Mouse (Mus musculus) lung, postnatal 10 days (tissue): ENCODE data around the gene Nr6a1.
A peak's percentile ranks its signal among the peaks of the same experiment; 100 is the strongest.

Experiments used
- DNase-seq: peaks from one replicate; pipeline ENCODE4 v3.0.0; 2021

Nr6a1 gene

DNA sequence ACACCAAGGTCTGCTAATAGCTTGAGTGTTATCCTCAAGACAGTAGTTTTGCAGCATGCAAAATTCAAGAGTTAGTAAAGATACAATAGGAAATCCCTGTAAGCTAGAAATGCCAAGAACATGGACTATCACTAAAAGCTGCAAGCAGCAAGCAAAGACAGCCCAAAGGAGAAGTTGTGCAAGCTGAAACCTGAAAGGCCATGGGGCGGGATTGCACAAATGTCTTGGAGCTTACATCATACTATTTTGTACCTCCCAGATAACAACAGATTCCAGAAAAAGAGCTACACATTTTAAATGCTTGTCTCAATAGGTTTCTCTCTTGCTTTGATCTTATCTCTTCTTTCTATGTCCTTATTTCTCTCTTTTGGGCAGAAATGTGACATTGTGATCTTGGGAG is 60.8 kb downstream of the Nr6a1 start:
- no peak for DNase-seq

DNA sequence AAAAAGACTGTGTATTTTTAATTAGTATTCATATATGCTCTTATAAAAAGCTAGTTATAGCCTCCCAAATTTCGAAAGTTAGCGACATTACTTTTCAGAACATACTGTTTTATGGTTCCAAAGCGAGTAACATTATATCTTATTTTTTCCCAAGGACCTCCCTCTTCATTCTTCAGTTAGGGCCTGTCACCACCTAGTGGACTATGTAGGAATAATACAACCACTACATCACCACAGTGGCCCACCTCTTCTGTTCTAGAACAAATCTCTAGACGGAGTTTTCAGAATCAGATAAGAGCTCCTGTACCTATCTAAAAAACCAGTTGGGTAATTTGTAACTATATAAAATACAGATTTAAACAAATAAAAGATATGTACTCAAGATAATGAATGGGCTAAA is 63.5 kb downstream of the Nr6a1 start:
- peak; percentile 57 for DNase-seq

DNA sequence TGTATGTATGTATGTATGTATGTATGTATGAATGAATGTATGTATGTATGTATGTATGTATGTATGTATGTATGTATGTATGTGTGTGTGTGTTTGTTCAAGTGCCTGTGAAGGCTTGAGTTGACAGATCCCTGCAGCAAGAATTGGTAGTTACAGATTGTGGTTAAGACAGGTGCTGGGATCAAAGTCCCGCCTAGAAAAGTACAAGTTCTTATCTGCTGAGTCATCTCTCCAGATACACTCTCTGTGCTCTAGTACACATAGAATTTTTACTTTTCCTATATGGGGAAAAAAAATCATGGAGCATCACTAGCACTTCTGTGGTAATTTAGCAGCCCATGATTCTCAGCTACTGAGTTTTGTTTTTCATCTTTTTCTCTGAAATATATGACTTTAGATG is 75.7 kb downstream of the Nr6a1 start:
- no peak for DNase-seq

DNA sequence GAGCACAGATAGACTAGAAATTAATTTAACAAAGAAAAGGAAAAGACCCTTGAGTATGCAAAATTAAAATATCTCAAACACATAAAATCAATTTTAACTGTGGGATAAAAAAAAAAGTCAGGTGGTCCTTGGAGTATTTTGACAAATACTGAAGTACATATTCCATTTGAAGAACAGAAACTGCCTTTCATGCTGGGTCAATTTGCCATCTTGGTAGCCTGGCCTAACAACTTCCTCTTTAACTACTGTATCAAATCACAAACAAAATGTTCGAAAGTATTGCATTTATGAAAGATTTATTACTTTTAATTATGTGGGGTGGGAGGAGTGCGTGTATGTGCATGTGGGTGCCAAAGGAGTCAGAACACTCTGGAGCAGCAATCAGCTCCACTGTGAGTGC is 81.2 kb downstream of the Nr6a1 start:
- no peak for DNase-seq

DNA sequence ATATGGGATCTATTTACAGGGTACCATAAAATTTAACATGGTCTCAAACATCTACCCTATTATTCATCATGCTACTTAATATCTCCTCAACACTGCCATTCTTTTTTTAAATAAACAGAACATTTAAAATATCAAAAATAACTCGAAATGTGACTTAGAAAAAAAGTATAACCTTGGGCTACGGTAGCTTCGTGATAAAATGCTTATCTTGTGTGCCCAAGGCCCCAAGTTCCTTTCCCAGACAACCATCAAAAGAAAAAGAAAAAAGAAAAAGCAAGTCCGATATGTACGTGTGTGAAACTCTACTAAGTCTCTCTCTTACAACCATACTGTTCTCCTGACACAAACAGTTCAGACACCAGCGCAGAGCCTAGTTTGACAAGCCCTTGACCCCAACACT is 92.0 kb downstream of the Nr6a1 start:
- DNase-seq: no peak

DNA sequence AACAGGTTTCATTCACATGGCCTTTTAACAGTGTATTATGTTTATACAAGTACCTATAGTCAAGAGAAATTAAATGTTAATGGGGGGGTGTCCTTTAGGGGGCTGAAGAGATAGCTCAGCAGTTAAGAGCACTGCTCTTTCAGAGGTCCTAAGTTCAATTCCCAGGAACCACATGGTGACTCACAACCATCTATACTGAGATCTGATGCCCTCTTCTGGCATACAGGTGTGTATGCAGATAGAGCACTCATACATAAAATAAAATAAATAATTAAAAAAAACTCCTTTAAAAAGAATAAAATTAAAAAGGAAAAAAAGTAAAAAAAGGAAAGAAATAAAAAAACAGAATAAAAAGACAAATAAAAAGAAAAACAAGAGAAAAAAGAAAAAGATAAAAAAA is 95.5 kb downstream of the Nr6a1 start:
- no peak for DNase-seq

DNA sequence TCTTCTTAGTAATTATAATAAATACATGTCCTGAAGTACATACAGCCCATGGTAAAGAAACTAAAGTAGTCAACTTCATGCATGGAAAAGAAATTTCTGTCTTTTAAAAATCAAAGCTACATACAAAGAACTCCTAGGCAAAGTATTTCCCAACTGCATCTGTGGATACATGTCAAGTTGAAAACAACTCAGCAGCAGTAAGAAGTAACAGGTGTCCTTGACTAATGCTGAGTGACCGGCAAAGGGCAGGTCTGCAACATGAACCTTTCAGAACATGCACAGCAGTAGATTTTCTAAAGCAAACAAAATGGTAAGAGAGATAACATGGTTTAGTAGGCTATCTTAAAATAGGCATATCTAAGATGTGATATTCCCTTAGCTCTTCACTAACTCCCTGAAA is 98.0 kb downstream of the Nr6a1 start:
- no peak for DNase-seq

DNA sequence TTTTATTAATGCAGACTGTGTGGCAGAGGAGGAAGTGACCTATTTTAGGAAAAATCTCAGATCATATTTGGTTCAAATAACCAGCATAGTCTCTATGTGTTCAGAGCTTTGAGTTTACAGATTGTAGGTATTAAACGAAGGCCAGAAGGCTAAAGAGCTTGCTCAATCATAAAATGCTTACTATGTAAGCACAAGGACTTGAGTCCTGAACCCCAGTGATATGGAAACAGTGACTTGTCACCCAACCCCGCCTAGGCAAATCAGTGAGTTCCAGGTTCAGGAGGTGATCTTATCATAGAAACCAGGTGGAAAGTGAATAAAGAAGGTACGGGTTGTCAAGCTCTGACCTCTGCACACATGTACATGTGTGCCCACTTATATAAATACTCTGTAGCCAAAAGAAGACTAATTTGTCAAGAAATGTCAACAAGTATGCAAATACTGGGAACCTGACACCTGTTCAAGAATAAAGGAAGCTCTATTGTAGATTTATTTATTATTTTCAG is 99.6 kb downstream of the Nr6a1 start:
- DNase-seq: no peak

DNA sequence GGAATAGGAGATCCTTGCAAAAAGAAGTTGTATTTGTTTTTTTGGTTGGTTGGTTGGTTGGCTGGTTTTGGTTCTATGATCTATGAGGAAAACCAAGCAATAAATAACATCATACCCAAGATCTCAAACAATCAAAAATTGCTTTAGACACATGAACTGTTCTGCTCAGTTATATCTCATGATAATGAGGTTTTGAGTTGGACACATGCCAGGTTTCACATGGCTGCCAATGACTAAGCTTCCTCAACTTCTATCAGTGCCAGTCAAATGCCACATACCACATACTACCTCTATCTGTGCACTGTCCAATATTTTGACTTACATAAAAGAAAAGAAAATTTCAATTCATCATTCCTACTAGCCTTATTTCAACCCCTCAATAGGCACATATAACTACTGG is 101.3 kb downstream of the Nr6a1 start:
- peak; percentile 13 for DNase-seq

DNA sequence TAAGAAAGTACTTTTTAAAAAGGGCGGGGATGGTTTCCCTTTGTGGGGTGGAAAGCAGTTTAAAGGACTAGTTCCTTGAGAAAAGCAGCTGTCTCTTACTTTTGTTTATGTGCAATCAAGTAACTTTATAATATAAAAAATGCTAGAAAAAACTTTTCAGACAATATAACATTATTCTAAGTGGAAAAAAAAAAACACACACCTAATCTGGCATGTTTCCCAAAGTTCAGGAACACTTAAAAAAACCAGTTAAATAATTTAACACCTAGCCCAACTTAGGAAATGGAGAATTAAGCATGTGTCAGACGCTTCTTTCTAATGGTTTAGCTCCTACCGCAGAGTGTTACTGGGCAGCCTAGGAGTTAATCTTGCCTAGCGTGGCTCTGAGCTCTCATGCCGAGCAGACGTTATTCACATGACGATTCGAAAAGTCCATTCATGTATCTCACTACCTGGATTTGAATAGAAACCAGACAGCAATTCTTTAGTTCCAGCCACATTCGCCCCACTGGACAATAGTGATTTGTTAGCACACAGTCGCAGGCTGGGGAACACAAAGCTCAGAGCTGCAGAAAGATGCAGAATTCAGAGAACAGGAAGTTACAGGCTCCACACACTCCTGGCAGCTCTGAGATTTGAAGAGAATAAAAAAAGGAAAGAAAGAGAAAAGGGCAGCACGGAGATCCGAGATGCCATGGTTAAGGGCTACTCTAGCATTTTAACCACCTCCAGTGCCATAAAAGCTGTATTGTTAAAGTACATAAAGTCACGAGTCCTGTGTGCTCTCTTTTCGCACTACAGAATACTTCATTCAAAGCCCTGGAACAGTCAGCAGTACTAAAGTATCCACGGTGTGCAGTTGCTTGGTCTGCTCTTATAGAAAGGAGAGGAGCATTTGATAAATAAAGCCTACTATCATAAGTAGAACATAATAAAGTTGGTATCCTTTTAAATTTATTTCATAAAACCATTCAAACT is 102.4 kb downstream of the Nr6a1 start:
- peak; percentile 10 for DNase-seq

DNA sequence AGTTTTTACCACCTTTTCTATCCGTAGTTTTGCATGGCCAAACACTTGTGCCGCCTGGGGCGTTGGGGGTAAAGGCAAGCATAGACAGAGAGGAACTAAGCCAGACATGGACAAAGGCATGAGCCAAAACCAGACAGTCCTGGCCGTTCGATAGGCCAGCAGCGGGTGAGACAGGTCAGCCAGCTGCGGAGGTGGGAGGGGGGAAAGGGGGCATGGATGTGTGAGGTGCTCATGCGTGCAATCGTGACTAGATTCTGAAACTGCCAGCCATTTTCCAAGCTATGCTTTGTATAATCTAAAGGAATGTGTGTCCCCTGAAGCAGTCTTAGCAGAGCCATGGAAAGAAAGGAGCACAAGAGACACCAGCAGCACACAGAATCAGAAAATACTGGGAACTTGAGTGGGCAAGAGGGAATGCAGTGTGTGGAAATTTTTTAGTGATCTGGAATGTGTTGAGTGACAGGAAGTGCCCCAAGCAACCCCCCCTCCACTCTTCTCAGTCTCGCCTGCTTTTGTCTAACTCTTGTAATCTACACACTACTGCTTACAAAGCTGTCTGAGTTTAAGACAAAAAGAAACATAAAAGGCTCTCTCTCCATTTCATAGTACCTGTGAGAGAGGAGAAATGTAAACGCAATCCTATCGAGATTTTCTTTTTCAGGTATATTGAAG is 103.4 kb downstream of the Nr6a1 start:
- peak; percentile 73 for DNase-seq

DNA sequence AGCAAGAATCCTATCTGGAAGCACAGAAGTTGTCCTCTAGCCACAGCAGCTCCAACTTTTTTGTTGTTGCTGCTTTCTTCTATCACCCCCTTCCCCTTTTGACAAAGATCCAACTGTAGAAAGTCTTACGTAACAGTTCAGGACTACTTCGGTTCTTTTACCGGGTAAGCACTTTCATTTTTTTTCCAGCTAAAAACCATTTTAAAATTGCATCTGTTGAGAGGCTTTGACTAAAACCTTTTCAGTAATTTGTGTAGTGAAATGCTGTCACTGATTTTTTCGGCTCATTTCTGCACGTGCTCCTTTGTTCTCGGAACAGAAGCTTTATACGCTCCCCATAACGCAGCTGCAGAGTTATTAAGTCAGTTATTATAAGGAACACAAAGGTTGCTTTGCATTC is 104.1 kb downstream of the Nr6a1 start:
- peak; percentile 39 for DNase-seq

DNA sequence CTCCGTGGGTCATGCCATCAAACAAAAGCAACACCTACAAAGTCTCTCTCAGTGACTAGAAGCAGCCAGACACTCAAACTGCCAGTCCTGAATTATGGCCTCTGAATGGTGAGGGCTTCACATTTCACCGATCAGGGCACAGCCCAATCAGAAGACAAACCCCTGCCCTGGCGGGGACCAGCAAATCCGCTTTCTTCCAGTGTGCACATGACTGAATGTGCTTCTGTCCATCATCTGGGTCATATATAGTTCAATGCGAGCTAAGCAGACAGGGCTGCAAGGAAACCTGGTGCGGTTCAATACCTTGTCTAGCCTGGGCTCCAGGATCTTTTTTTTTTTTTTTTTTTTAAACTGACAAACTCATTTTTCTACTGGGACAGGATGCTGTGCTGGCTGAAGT is 104.5 kb downstream of the Nr6a1 start:
- DNase-seq: peak; percentile 73

DNA sequence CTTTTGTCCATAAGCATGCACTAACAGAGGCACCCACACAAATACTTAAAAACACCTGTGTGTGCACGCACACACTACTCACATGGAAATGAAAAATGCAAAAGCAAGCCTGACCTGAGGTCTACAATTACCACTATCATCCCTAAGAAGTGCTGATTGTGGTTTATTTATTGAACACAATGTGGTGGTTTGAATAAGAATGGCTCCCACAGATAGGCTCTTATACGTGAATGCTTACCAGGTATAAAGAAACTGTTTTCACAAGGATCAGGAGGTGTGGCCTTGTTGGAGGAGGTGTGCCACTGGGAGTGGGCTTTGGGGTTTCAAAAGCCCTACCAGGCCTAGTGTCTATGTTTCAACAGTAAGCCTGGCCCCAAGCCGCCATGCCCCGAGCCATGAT is 110.0 kb downstream of the Nr6a1 start:
- no peak for DNase-seq

DNA sequence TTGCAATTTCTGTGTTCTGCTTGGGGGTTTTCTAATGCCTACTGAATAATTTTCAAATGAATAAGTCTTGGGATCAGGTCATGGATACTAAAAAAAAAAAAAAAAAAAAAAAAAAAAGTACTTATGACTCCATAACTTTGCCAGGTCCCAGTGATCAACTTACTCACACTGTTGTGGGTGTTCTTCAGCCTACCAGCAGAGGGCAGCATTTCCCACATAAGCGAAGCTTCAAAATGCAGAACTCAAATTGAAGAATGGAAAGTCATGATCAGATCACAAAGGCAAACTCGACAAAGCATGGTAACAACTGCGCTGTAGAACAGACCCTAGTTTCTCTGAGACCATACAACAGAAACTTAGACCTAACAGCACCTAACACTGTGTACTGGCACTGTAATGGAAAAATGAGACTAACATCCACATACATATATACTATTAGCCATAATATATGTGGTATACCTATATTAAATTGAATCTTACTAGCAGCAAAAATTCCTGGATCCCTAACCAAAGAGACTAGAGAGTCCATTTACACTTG is 130.3 kb downstream of the Nr6a1 start:
- peak; percentile 81 for DNase-seq

DNA sequence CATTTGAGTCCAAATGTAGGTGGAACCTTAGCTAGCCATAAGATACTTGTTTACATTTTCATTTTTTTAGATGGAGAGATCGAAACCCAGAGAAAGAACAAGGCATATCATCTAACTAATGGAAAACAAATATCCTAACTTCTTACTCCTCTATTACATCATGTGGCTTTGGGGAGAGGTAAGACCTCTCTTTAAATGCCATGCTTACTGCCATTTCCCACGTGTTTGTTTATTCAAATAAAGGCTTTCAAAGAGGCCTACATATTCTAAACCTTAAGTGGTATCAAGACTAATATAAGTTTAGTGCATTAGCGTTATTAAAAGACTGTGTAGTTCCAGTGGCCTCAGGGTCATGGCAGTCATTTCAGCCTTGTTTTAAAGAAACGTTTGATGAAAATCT is 140.2 kb downstream of the Nr6a1 start:
- no peak for DNase-seq

DNA sequence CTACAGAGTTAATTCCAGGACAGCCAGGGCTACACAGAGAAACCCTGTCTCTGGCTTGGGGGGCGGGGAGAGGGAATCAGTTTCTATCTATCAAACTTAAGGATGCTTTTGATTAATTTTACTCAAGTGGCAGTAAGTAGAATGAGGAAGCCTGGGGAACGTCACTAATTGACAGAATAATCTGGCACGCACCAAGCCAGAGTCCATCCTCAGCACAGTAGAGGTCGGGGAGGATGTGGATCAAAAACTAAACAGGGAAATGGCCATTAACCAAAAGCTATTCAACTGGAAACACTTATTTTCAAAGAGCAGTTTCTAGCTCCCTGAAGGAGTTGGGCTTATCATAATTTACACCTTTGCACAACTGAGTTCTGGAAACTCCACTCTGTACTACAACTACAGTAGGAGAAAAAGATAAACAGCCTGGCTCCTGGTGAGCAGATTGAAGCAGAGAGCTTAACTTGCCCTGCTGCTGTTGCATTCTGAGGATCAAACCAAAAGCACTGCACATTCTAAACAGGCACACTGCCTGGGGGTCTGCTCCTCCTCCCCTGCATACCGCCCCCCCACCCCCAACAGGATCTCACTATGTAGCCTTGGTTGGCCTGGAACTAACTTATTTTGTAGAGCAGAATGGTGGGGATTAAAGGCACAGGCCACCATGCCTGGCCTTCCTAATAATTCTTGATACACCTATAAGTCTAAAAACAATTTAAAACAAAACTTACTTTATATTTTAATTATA is 141.1 kb downstream of the Nr6a1 start:
- DNase-seq: no peak

DNA sequence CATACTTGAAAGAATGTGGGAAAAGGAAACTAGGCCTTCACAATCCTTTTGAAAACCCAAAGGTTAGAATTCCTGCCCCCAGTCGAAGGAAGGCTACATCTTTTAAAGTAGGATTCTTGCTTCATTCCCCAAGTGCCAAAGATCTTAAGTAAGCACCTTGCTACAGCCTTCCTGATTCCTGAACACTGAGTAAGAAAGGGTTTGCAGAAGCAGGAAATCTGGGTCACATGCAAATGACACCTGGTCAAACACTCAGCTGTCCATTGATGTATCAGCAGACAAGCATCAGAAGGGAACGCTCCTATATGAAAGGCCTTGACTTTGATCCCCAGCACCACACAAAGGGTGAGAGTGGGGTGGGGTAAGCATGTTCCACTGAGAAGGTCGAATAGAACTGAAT is 142.4 kb downstream of the Nr6a1 start:
- DNase-seq: no peak

DNA sequence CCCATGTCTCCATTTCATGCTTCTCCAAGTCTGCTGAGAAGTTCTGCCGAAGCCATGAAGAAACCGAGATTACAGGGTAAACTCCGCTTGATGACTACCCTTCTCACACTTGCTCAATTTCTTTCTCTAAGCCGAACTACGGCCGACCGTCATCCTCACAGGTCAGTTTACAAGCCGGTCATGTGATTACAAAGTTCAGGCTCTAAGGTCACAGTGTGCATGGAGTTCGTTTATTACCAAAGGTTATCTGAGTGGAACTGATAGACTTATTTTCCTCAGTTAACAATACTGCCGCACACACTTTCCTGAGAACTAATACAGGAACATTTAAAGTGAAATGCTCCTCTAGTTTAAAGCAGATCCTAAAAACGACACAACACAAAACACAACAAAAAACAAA is 143.1 kb downstream of the Nr6a1 start:
- no peak for DNase-seq

DNA sequence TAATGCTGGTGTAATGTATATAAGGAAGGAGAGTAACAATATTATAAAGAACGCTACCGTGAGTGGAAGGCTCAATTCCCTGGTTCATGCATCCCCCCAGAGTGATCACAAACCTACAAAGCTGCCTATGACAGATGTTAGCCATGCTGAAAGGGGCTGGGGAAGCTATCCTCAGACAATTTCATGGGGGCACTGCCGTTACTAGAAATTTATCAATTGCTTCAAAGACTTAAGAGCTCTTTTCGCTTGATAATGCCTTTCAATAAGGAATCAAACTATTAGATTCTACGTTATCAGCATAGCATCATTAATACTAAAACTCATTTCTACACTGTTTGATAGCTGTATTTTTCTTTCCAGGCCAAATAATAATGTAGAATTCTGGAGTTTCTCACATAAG is 144.1 kb downstream of the Nr6a1 start:
- no peak for DNase-seq

DNA sequence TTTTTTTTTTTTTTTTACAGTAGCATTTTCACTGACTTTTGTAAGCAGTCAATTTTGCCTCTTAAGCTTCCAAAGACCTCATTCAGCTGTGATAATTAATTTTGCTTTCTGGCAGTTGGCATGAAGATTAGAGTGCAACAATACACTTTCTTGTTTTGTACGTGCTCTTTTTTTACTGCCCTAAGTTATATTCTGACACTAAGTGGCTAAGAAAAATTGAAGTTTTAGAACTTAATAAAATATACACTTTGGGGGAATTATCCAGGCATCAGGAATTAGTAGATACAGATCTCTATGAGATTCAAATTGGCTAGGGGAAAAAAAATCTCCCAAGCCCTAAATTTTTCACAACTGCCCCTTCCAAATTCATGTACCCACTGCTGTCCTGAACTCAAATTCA is 144.8 kb downstream of the Nr6a1 start:
- DNase-seq: no peak

DNA sequence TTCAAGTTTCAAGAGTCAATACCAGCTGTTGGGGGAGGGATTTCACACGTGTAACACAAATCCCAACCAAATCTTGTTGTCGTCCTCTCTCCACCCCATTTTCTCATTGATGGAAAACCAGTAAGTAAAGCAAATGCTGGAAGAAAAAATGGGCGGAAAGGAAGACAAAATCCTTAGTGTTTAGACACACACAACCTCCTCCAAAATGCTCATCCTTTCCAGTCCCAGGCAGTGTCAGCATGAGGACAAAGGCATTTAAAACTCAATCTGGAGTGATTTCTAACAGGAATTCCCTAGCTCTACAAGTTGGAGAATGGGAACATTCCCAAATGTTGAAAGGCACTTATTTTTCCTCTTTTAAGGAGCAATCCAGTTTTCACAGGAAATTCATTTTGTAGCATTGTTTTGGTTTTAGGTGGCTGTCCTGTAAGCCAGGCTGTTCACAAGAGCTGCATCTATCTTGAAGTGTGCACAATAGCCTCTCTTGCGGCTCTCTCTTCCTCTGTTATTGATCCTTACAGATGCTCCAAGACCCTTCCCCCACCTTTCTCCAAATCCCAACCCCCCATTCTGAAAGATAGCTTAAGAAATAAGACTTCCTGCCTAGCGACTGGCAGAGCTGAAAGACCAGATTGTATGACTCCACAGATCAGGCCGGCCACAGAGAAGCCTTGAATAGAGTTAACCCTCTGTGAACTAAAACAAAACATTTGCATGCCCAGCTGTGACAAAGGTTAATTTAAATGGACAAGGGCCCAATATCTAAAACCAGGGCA is 145.4 kb downstream of the Nr6a1 start:
- DNase-seq: peak; percentile 3
